Mouse (Mus musculus) small intestine, adult 2 months (tissue): Measurements from ENCODE around the gene Resf1. TPM values are rescaled to one million over a fixed set of nuclear protein-coding genes. Genes with fewer than 3 reads are reported as not detected.
"Not testable (repeated sequence)": the region's sequence is repeated elsewhere in the genome, so short reads cannot be mapped to it uniquely, and the experiment has no call there.

ENCODE experiments used
- H3K27ac ChIP-seq: fragments of 200-500 bp; 2 replicates; pipeline ENCODE4 v1.5.1; 2012; ENCODE audit warnings: low read depth, low read length, control low read depth, inconsistent platforms; ENCODE audit not compliant: insufficient read depth
- H3K27me3 ChIP-seq: fragments of 200-500 bp; 2 replicates; pipeline ENCODE4 v1.6.1; 2012; ENCODE audit warnings: mild to moderate bottlenecking, moderate library complexity, low read length, inconsistent platforms; ENCODE audit not compliant: control insufficient read depth, insufficient read depth
- H3K36me3 ChIP-seq: fragments of 200-500 bp; 2 replicates; pipeline ENCODE4 v1.6.1; 2012; ENCODE audit warnings: mild to moderate bottlenecking, low read length, control low read depth, inconsistent platforms; ENCODE audit not compliant: control insufficient read depth, insufficient read depth
- H3K4me1 ChIP-seq: fragments of 200-500 bp; 2 replicates; pipeline ENCODE4 v1.6.1; 2012; ENCODE audit warnings: low read length, inconsistent platforms, mixed read lengths; ENCODE audit not compliant: control insufficient read depth, insufficient read depth, insufficient read length
- H3K4me3 ChIP-seq: fragments of 200-500 bp; 2 replicates; pipeline ENCODE4 v1.5.1; 2012; ENCODE audit warnings: low read depth, mild to moderate bottlenecking, control low read depth, inconsistent platforms, low read length, moderate library complexity
- CTCF ChIP-seq: fragments of 200-500 bp; IDR thresholded peaks from 2 replicates; pipeline ENCODE4 v1.5.1; 2012; ENCODE audit warnings: low read depth, mild to moderate bottlenecking, control low read depth, inconsistent platforms, low read length, moderate library complexity, mixed read lengths; ENCODE audit not compliant: insufficient replicate concordance, insufficient read length; ENCODE audit errors: extremely low read depth
- POLR2A ChIP-seq: fragments of 200-500 bp; IDR thresholded peaks from 2 replicates; pipeline ENCODE4 v1.6.1; 2012; ENCODE audit warnings: low read depth, mild to moderate bottlenecking, control low read depth, inconsistent platforms, low read length, moderate library complexity
- WGBS: fragments of 180-500 bp; shearing (Covaris S2); methylation state at CpG from one replicate; pipeline ENCODE4 v1.1.7; 2018; 5-methylcytosine and 5-hydroxymethylcytosine counted together
- polyA plus RNA-seq: library from polyadenylated mRNA; depleted of rRNA; stranded (reverse); fragments of >200 nt; gene quantifications from 2 replicates; pipeline ENCODE4 v1.2.3, GENCODE M21; 2012

Gene Resf1
- polyA plus RNA-seq, 1 experiment = 12.6 TPM

GRCm38 (mm10) chr6:149343802-149344201, 34.6 kb downstream of the Resf1 start:
- Histone ChIP-seq H3K4me1 (no peaks in the 10 kb centered on the region), H3K27ac (no peak overlapping the region), H3K4me3 (no peak overlapping the region), H3K27me3 (no peaks in the 10 kb centered on the region), H3K36me3 (no peaks in the 10 kb centered on the region)
- 47% methylated on average over 2 of the region's 2 CpGs for WGBS
- no peak for TF ChIP-seq POLR2A
- TF ChIP-seq CTCF = no peak

GRCm38 (mm10) chr6:149344372-149344771, 35.2 kb downstream of the Resf1 start:
- no peaks in the 10 kb centered on the region for H3K36me3 ChIP-seq
- TF ChIP-seq CTCF (no peak), POLR2A (no peak)
- H3K4me1 ChIP-seq = no peaks in the 10 kb centered on the region
- H3K4me3 ChIP-seq = no peak overlapping the region
- H3K27ac ChIP-seq = no peak overlapping the region
- H3K27me3 ChIP-seq = no peaks in the 10 kb centered on the region

GRCm38 (mm10) chr6:149348211-149348610, 39.0 kb downstream of the Resf1 start:
- H3K27me3 ChIP-seq, H3K36me3 ChIP-seq, H3K27ac ChIP-seq, H3K4me3 ChIP-seq, H3K4me1 ChIP-seq: not testable (repeated sequence)
- WGBS = 92% methylated on average over 6 of the region's 6 CpGs

GRCm38 (mm10) chr6:149354826-149355495, 45.7 kb downstream of the Resf1 start:
- Histone ChIP-seq H3K27me3 (no peaks in the 10 kb centered on the region), H3K4me1 (no peaks in the 10 kb centered on the region), H3K36me3 (no peaks in the 10 kb centered on the region), H3K27ac (no peak overlapping the region; the same call in 1 of the 2 replicates), H3K4me3 (no peak overlapping the region)
- TF ChIP-seq CTCF = no peak
- no peak for TF ChIP-seq POLR2A
- WGBS = 76% methylated on average over 4 of the region's 4 CpGs

GRCm38 (mm10) chr6:149355799-149356198, 46.6 kb downstream of the Resf1 start:
- not testable (repeated sequence) for H3K4me3 ChIP-seq, H3K4me1 ChIP-seq, H3K27me3 ChIP-seq, H3K36me3 ChIP-seq, H3K27ac ChIP-seq
- 52% methylated on average over 4 of the region's 4 CpGs for WGBS

- Histone ChIP-seq H3K4me3 (no peak overlapping the region), H3K36me3 (no peaks in the 10 kb centered on the region), H3K4me1 (no peaks in the 10 kb centered on the region), H3K27me3 (no peaks in the 10 kb centered on the region), H3K27ac (no peak overlapping the region)
- TF ChIP-seq POLR2A (no peak), CTCF (no peak)
Measured at GRCm38 (mm10) chr6:149357155-149357554, 47.9 kb downstream of the Resf1 start.

- WGBS = 96% methylated on average over 20 of the region's 20 CpGs
- not testable (repeated sequence) for H3K4me3 ChIP-seq, H3K27ac ChIP-seq, H3K27me3 ChIP-seq, H3K36me3 ChIP-seq, H3K4me1 ChIP-seq
Measured at GRCm38 (mm10) chr6:149362533-149362932, 53.3 kb downstream of the Resf1 start.

- H3K27me3 ChIP-seq, H3K36me3 ChIP-seq, H3K4me3 ChIP-seq, H3K4me1 ChIP-seq, H3K27ac ChIP-seq: not testable (repeated sequence)
- 81% methylated on average over 2 of the region's 2 CpGs for WGBS
Measured at GRCm38 (mm10) chr6:149365975-149366374, 56.8 kb downstream of the Resf1 start.

- H3K27ac ChIP-seq = no peak overlapping the region
- TF ChIP-seq POLR2A (no peak), CTCF (no peak)
- 82% methylated on average over 2 of the region's 2 CpGs for WGBS
Measured at GRCm38 (mm10) chr6:149366403-149366802, 57.2 kb downstream of the Resf1 start.

More at GRCm38 (mm10) chr6:149366403-149366802, 57.2 kb downstream of the Resf1 start:
- H3K36me3 ChIP-seq = no peaks in the 10 kb centered on the region
- H3K27me3 ChIP-seq = no peaks in the 10 kb centered on the region
- H3K4me3 ChIP-seq = no peak overlapping the region
- H3K4me1 ChIP-seq = no peaks in the 10 kb centered on the region
